Mouse (Mus musculus): ENCODE results near the gene Bicdl1.

The Bicdl1 gene

DNA sequence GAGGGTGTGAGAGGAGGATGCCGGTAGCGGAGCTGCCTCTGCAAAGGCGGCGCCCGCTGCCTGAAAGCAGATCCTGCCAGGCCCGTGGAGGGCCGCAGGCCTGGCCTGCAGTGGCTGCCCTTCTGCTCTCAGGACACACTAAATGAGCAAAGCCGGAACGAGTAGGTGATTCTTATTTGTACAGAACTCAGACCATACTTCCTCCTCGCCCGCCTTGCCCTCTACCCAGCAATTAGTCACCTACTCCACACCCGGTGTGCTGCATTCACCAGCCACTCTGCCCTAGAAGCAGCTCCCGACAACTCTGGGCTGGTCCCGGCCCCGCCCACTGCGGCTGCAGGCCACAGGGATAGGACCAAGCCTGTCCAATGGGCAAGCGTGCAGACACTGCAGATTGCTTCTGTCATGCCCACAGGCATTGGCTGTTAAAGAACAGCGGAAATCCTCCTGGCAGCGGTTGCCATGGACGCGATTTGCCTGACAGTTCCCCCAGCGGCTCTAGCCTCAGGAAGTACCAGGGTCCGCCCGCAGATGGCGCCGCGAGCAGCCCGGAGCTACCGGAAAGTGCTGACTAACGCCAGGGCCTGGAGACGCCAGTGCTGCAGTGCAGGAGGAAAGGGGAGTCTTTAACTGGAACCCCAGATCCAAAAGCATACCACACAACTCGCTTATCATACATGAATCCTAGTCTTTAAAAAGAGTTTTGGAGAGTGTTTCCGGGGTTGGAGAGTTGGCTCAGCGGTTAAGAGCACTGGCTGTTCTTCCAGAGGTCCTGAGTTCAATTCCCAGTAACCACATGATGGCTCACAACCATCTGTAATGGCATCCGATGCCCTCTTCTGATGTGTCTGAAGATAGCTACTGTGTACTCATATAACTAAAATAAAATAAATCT, 78.5 kb downstream of the Bicdl1 start:
- CTCF ChIA-PET, result interaction anchor here in 3 of 4 experiments (0.5 to 2.4 kb wide), 31 partner anchors 8 to 464 kb away, joined by 3 to 13 read pairs (median 3); partner anchors contain the start of gene Rab35 (in 1 of the 3)

DNA sequence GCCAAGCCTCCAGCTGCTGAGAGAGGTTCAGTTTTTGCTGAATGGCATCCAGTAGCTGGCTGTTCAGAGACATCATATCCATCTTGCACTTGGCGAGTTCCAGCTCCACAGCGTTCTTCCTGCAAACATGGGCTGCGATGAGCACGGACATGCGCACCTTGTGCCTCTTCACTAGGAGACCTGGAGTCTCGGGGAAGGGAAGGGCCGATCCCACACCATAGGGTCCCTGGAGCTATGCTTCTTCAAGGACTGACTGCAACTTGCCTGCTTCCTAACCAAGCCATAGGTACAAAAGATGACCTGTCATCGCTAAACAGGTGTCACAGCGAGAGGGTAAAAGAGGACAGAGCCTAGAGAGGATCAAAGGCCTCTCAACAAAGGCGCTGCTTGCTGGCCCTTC, 79.6 kb downstream of the Bicdl1 start:
- ChIA-PET CTCF (interaction anchor here in 2 of 4 experiments (1.0 to 1.7 kb wide), 5 partner anchors 10 to 300 kb away, joined by 3 to 8 read pairs (median 4); no protein-coding TSS in a partner anchor), POLR2A (interaction anchor here (0.6 to 3.2 kb wide), 23 partner anchors 9 to 1858 kb away, joined by 3 to 26 read pairs (median 5); partner anchors contain the start of genes Bicdl1 (in 1 of the 4), Rab35 (in 1 of the 4) and Rplp0 (in 1 of the 4))

More for the DNA sequence above, 78.5 kb downstream of the Bicdl1 start:
- POLR2A ChIA-PET, result interaction anchor here (0.5 to 3.2 kb wide), 58 partner anchors 8 to 1728 kb away, joined by 3 to 26 read pairs (median 4); partner anchors contain the start of genes Rab35 (in 3 of the 4), Bicdl1 (in 2 of the 4), Dynll1 (in 1 of the 4) and Rplp0 (in 1 of the 4)

DNA sequence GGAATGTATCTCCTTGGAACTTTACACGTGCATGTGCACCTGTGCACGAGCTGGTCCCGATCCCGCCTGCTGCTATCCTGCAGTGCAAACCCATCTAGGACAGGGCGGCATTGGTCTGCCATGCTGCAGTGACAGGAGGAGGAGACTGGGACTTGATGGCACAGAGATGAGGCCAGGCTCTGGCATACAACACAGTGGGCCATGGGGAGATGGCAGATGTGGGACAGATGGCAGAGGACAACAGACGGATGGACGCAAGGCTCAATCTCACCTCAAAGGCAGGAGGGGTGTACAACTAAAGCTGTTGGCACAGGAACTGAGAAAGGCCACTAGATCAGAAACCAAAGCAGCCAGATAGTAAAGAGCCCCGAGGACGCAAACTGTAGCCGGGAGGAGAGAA, 80.5 kb downstream of the Bicdl1 start:
- ChIA-PET CTCF (no interaction called here), POLR2A (interaction anchor here in 2 of 4 experiments (0.9 to 3.2 kb wide), 4 partner anchors 15 to 782 kb away, joined by 3 to 25 read pairs (median 4); partner anchors contain the start of gene Rab35 (in 1 of the 2))

DNA sequence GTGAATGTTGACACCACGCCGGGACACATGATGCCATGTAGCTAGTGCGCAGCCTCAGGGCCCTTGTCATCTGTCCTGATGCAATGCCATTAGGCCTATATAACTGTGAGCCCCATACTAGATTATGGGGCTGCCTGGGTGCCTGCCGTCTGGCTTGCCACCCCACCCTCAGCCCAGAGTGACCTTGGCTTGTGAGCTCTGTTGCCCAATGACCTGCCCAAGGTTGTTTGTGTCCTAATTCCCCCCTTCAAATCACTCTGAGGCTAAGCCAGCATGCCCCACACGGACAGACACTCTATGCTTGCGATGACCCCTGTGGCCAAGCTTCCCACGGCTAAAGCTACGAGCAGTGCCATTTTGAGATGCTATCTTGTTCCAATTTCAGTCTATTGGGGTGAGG, 81.7 kb downstream of the Bicdl1 start:
- POLR2A ChIA-PET, result interaction anchor here in 3 of 4 experiments (0.5 to 1.7 kb wide), 10 partner anchors 14 to 783 kb away, joined by 3 to 6 read pairs (median 3); partner anchors contain the start of gene Rab35 (in 1 of the 3)

DNA sequence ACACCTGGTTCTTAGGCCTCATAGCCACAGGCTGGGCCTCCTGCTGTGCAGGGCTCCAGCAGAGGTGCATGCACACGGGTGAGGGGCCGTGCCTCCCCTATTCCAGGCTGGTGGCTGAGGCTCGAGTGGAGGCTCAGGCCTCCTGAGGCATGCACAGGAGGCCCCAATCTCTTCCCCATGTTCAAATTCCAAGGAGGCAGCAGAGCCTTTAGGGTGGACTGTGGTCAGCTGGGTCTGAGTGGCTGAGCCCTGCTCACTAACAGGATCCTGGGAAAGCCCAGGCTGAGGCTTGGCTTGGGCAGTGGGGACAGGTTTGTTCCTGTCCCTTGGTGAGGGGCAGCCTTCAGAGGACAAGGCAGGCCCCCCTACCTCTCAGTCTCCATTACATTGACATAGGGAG, 82.5 kb downstream of the Bicdl1 start:
- ChIA-PET CTCF (interaction anchor here in 1 of 4 experiments (0.6 kb wide), 1 partner anchor 354 kb away, joined by 3 read pairs; no protein-coding TSS in a partner anchor), POLR2A (interaction anchor here in 2 of 4 experiments (1.2 to 1.7 kb wide), 3 partner anchors 12 to 17 kb away, joined by 3 to 6 read pairs (median 3); partner anchors contain the start of gene Rab35 (in 1 of the 2))

More for the DNA sequence above, 81.7 kb downstream of the Bicdl1 start:
- CTCF ChIA-PET, result interaction anchor here in 1 of 4 experiments (0.6 kb wide), 1 partner anchor 355 kb away, joined by 3 read pairs; no protein-coding TSS in a partner anchor

DNA sequence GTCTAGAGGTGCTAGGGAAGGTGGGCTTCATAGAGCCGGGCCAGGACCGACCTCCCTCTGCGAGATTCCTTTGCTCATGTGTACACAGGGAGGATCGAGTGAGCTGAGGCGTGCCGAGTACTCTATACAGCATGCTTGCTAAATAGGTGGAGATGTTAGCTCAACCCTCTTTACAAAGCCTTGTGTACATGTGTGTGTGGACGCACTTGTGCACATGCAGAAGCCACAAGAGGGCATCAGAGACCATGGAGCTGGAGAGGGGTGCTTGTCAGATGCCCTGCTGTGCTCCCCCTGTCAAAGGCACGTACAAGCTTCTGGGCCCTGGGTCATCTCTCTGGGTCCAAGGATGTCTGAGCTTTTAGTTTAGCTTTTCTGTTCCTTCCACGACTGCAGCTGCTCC, 87.2 kb downstream of the Bicdl1 start:
- ChIA-PET POLR2A (interaction anchor here in 3 of 4 experiments (0.7 to 7.4 kb wide), 12 partner anchors 9 to 155 kb away, joined by 3 to 57 read pairs (median 5); partner anchors contain the start of gene Rab35 (in 1 of the 3)), CTCF (interaction anchor here (0.5 to 1.6 kb wide), 12 partner anchors 8 to 1491 kb away, joined by 3 to 10 read pairs (median 4); partner anchors contain the start of gene Rab35 (in 1 of the 4))

DNA sequence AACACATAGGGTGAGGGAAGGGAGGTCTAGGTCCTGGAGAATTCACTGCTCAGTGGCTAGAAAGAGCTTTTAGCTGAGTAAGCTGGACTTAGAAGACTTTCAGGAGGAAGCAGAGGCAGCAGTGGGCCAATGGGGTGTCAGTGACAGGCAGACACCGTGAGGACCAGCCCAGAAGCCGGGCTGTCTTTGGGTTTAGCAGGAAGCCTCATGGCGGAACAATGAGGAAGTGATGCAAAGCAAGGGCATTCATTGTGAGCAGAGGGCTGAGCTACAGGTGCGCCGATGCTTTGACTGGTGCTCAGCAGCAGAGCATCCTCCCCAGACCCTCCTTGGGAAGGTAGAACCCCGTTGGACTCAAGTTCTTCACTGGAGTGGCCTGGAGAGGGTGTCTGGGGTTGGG, 95.9 kb downstream of the Bicdl1 start:
- CTCF ChIA-PET, result interaction anchor here in 1 of 4 experiments (0.6 to 1.3 kb wide), 2 partner anchors 17 to 826 kb away, joined by 4 read pairs; no protein-coding TSS in a partner anchor
- POLR2A ChIA-PET, result interaction anchor here in 3 of 4 experiments (0.5 to 5.6 kb wide), 10 partner anchors 9 to 159 kb away, joined by 3 to 57 read pairs (median 4); partner anchors contain the start of gene Rplp0 (in 1 of the 3)

DNA sequence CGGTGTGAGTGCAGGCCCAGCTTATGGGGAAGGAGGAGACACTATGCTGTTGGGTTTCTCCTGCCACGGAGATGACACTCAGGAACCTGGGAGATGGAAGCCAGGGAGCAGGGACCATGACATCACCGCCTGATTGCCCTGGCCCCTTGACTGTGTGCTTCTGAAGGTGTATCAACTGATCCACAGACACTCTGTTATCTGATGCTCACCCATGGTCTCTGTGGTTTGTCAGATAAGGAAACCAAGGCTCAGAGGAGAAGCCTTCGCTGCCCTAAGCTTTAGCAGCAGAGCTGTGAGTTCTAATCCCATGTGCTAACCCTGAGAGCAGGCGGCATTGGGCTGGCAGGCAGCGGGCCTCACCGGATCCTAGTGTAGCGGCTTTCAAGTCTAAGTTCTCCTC, 97.4 kb downstream of the Bicdl1 start:
- ChIA-PET POLR2A (interaction anchor here (0.7 to 5.6 kb wide), 18 partner anchors 9 to 373 kb away, joined by 3 to 57 read pairs (median 4); no protein-coding TSS in a partner anchor), CTCF (interaction anchor here in 2 of 4 experiments (0.6 to 2.2 kb wide), 2 partner anchors 10 to 19 kb away, joined by 3 to 8 read pairs; no protein-coding TSS in a partner anchor)

DNA sequence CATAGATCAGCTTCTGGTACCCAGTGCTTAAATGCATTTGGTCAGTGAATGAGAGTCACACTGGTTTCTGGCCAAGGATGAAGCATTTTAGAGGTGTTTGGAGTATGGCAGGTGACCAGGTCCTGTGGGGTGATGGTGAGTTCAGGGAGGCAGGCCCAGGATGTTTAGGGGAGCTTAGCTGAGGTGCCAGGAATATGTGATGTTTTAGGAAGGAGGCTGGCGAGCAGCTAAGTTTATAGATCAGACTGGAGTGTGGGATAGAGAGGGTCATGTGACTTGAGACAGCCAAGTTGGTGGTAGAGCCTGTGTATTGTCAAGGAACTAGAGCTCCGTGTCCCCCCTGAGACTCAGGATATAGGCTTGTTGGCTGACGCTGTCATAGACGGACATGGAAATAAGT, 98.4 kb downstream of the Bicdl1 start:
- POLR2A ChIA-PET, result interaction anchor here (0.5 to 5.6 kb wide), 32 partner anchors 8 to 647 kb away, joined by 3 to 57 read pairs (median 4); partner anchors contain the start of gene Rplp0 (in 2 of the 4)
- CTCF ChIA-PET, result interaction anchor here in 2 of 4 experiments (1.4 to 2.2 kb wide), 2 partner anchors 19 to 20 kb away, joined by 4 to 8 read pairs; no protein-coding TSS in a partner anchor

DNA sequence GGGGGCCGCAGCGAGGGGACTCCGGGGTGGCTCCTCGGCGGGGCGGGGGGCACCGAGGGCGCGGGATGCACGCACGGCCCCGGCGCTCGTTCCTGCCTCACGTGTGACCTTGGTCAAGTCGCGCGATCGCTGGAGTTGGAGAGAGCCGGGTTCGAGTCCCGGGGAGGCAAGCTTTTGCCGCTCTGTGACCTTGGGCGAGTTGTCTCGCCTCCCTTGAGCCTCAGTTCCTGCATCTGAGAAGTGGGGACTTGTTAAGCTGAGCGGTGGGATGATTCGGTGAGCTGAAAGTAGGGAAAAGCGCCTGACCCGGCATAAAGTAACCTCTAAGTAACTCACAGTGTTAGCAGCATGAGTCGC, 99.1 kb downstream of the Bicdl1 start:
- CTCF ChIA-PET, result interaction anchor here in 3 of 4 experiments (0.5 to 2.2 kb wide), 7 partner anchors 11 to 806 kb away, joined by 3 to 8 read pairs (median 3); no protein-coding TSS in a partner anchor
- POLR2A ChIA-PET, result interaction anchor here in 3 of 4 experiments (0.8 to 5.6 kb wide), 33 partner anchors 9 to 375 kb away, joined by 3 to 57 read pairs (median 4); partner anchors contain the start of gene Rplp0 (in 1 of the 3)

DNA sequence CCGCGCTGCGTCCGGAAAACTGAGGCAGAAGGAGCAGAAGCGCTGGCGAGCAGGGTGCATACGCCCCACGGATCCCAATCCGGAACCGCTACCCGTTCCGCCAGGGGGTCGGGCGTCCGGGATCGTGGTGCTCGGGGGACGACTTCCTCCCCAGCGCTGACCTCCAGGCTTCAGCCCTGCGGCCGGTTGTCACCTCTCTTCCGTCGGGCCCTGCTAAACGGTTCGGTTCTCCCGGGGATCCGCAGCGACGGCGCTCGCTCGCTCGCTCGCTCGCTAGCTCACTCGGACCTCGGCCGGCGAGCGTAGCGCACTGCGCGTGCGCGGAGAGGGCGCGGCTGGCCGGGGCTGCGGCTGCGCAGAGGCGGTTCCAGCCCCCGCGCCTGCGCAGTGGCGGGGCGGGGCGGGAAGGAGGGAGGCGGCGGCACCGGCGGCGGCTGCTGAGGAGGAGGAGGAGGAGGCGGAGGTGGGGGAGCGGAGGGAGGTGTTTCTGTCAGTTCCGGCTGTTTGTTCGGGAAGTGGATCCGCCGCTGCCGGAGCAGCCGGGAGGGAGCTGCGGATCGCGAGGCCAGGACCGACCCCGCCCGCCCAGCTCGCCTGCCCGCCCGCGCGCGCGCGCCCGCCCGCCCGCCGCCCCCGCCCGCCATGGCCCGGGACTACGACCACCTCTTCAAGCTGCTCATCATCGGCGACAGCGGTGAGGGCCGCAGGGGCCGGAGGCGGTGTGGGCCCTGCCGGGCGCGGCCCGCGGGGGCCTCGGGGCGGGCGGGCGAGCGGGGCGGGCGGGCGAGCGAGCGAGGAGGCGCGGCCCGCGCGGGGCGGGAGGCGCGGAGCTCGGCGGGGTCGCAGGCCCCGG, 99.7 kb downstream of the Bicdl1 start, which contains the start of gene Rab35:
Gene Rab35 (plus strand): TSS at position 404 of the 853 bp plus-strand sequence.
- ChIA-PET POLR2A (interaction anchor here (0.5 to 5.6 kb wide), 42 partner anchors 9 to 615 kb away, joined by 3 to 57 read pairs (median 4); partner anchors contain the start of gene Rplp0 (in 1 of the 4)), CTCF (interaction anchor here in 3 of 4 experiments (0.7 to 2.2 kb wide), 7 partner anchors 9 to 54 kb away, joined by 3 to 8 read pairs (median 4); no protein-coding TSS in a partner anchor)

DNA sequence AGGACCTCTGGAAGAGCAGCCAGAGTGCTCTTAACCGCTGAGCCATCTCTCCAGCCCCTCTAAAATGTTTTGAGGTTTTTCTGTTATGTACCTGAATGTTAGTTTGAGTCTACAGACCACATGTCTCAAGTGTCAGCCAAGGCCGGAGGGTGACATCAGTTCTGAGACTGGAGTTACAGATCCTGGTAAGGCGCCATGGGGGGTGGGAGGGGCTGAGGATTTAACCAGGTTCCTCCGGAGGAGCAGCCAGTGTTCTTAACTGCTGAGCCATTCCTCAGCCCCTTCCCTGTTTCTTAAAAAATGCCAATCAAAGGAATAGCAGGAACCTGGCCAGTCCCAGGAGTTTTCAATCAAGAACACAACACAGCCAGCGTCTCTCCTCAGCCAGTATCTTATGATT, 101.1 kb downstream of the Bicdl1 start:
- CTCF ChIA-PET, result no interaction called here

DNA sequence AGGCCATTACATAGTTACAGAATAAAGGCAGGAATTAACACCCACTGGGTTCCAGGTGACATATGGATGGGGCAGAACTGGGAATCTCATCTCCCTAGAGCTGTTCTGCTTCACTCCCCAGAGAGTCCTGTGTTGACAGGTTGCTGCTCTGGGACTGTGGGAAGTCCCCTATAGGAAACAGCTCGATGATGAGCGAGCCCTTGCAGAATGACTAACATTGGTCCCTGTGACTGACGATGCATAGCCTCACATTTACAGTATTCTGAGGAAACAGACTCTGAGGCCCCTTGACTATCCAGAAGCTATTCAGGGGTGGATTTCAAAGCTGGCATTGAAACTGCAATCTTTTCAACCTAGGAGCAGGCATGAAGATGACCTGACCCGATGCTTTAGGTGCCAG, 101.7 kb downstream of the Bicdl1 start:
- ChIA-PET CTCF (no interaction called here), POLR2A (interaction anchor here (0.6 to 1.9 kb wide), 6 partner anchors 10 to 478 kb away, joined by 3 to 8 read pairs (median 3); no protein-coding TSS in a partner anchor)

More for the DNA sequence above, 101.1 kb downstream of the Bicdl1 start:
- POLR2A ChIA-PET, result interaction anchor here in 2 of 4 experiments (0.6 to 1.9 kb wide), 2 partner anchors 23 to 478 kb away, joined by 5 to 8 read pairs; no protein-coding TSS in a partner anchor

DNA sequence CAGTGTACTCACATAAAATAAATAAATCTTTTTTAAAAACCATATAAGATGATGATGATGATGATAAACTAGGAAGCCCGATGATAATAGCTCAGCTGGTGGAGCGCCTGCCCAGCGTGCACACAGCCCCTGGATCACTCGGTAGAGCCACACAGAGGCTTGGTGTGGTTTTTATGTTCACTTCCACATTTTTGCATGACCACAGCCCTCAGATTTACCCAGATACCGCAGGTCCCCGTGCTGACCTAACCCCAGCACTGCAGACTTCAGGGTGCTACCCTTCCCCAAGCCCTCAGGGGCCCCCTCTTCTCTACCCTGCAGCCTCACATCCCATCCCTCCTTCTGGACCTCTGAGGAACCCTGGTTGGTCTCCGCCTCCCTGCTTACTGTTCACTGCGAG, 103.3 kb downstream of the Bicdl1 start:
- CTCF ChIA-PET, result no interaction called here
- POLR2A ChIA-PET, result interaction anchor here in 2 of 4 experiments (0.5 to 0.6 kb wide), 3 partner anchors 60 to 139 kb away, joined by 3 to 5 read pairs (median 4); no protein-coding TSS in a partner anchor

DNA sequence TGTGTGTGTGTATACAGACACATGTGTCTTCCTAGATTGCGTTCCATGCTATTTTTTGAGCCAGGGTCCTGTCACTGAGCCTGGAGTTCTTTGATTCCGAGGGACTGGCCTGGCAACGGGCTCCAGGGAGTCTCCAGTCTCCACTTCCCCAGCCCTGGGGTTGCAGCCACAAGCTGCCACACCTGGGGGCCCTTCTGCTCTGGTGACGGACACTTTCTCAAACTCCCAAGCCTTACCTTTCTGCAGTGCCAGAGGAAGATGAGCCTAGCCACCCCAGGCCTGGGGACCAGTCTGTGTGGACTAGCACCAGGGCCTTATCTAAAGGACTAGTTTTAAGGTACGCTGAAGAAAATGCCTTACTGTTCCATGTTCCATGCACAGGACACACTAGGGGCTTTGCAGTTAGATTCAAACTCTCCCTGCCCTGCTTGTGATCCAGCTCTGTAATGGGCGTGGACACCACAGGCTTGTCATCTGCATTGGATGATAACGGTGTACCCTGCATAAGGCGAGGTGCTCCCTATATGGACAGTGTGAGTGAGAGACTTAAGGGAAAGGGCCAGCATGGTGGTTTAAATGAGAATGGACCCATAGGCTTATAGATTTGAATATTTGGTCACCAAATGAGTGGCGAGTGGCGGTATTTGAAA, 105.1 kb downstream of the Bicdl1 start:
- ChIA-PET POLR2A (no interaction called here), CTCF (no interaction called here)

DNA sequence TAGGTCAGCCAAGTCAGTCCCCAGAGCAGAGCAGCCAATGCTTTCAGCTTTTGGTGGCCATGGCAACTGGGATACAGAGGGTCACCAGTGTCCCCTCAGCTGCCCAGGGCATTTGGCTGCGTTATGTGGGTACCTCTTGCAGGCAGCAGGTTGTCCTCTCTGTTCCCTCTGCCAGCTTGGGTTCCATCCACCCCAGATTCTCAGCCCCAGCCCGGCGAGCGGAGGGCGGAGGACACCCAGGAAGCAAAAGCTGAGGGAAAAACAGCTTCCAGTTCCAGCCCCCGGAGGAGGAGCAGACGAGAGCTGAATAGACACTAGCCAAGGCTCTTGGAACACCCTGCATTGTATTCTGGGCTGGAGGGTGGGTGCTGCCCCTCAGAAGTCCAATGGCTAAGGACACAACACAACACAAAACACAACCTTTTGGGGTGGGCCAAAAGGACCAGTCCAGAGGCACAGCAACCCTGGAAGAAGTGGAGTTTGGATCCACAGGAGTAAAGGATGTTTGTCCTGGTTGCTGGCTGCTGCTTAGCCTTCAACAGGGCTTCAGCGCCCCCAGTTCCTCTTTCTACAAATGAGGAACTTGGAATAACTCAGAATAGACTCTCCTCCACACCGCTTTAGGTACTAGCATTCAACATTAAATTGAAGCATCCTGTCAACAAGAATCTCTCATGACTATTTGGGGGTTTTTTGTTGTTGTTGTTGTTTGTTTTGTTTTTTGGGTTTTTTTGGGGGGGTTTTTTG, 107.6 kb downstream of the Bicdl1 start:
- ChIA-PET CTCF (interaction anchor here in 2 of 4 experiments (1.1 kb wide), 2 partner anchors 9 to 10 kb away, joined by 3 to 4 read pairs; no protein-coding TSS in a partner anchor), POLR2A (interaction anchor here in 3 of 4 experiments (0.9 to 2.6 kb wide), 21 partner anchors 8 to 132 kb away, joined by 3 to 16 read pairs (median 4); partner anchors contain the start of genes Rab35 (in 2 of the 3) and Rplp0 (in 2 of the 3))

Data from embryonic stem cell, embryonic (primary cell).